Mouse (Mus musculus) liver, embryonic 14 days (tissue): Measurements from ENCODE around the gene Gm10668. TPM values are rescaled to one million over a fixed set of nuclear protein-coding genes. Genes with fewer than 3 reads are reported as not detected.

Source experiments
- polyA plus RNA-seq: library from polyadenylated mRNA; depleted of rRNA; stranded (reverse); fragments of >200 nt; gene quantifications from 2 replicates; pipeline ENCODE4 v1.2.3, GENCODE M21; 2012; rRNA removed

Gene Gm10668
- polyA plus RNA-seq: not detected in 2 replicates

GRCm38 (mm10) chr7:20730524-20730923 is at the start of gene Gm10668:
Gm10668 (minus strand) TSS chr7:20730624.

GRCm38 (mm10) chr7:20770885-20771284 is 40.5 kb upstream of the Gm10668 start, which contains the start of gene Vmn1r112:
Vmn1r112 (plus strand) TSS chr7:20771185.

GRCm38 (mm10) chr7:20703116-20703515 is 27.3 kb downstream of the Gm10668 start, which contains the start of gene Vmn1r111:
Vmn1r111 (minus strand) TSS chr7:20703216.

Other genes starting within 250 kb of the Gm10668 start
- gene Vmn1r103, start 220.1 kb downstream of the Gm10668 start, polyA plus RNA-seq: not detected in 2 replicates
- not detected in 2 replicates for gene Vmn1r104, start 196.8 kb downstream of the Gm10668 start, polyA plus RNA-seq
- not detected in 2 replicates for gene Gm5726, start 184.9 kb downstream of the Gm10668 start, polyA plus RNA-seq
- gene Gm4141, start 154.4 kb downstream of the Gm10668 start, polyA plus RNA-seq: not detected in 2 replicates
- not detected in 2 replicates for gene Gm4513, start 131.6 kb downstream of the Gm10668 start, polyA plus RNA-seq
- not detected in 2 replicates for gene Vmn1r107, start 61.7 kb downstream of the Gm10668 start, polyA plus RNA-seq
- not detected in 2 replicates for gene Vmn1r111, start 27.4 kb downstream of the Gm10668 start, polyA plus RNA-seq
- not detected in 2 replicates for gene Vmn1r112, start 40.6 kb upstream of the Gm10668 start, polyA plus RNA-seq
- not detected in 2 replicates for gene Vmn1r113, start 56.7 kb upstream of the Gm10668 start, polyA plus RNA-seq
- not detected in 2 replicates for gene Vmn1r114, start 81.6 kb upstream of the Gm10668 start, polyA plus RNA-seq
- gene Vmn1r115, start 114.4 kb upstream of the Gm10668 start, polyA plus RNA-seq: not detected in 2 replicates
- not detected in 2 replicates for gene Vmn1r116, start 141.6 kb upstream of the Gm10668 start, polyA plus RNA-seq
- not detected in 2 replicates for gene Vmn1r117, start 153.5 kb upstream of the Gm10668 start, polyA plus RNA-seq
- gene Vmn1r118, start 181.7 kb upstream of the Gm10668 start, polyA plus RNA-seq: not detected in 2 replicates